Mouse (Mus musculus) left cerebral cortex, adult 9 months (tissue): ENCODE data around the gene Huwe1.

Experiments
- DNase-seq, 2 experiments: peaks; one replicate each; pipeline ENCODE4 v3.0.0; 2022; ENCODE audit warnings: low spot score in 2 of 2

Gene Huwe1

GRCm38 (mm10) chrX:151951181-151951580 is 150.6 kb downstream of the Huwe1 start:
- no peak for DNase-seq
